In the genomic region with DNA sequence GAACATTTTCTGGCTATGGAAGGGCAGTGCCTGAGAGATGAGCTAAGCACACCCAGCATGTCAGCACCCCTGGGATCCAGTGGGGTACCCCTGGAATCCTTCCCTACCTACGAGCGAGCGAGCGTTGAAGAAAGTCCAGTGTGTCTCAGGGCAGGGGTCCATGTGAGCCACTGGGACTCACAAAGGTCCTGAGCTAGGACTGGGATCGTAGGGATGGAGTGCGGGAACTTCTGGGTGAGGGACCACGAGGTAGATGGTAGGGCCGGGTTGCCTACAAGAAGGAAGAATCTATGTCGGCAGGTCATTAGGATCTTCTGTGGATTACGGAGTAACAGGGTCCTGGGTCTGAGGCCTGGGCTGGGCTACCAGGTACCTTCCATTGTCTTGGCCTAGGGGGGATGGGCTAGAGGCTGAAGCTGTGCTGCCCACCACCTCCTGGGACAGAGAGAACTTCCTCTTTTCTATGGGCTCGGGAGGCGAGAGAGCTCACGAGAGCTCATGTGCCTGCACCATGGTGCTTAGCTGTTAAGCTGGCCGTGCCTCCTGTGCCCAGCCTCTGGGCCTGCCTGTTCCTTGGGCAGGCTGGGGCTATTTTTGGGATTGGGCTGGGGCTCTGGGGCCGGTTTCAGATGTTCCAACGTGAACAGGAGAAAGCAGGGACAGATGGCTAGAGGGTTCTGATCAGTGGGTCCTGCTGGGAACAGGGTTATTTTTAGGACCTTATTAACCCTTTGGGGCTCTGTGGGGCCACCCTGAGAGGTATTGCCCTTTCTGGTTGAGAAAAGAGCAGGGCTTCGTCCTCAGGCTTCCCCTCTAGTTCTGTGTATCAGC, we compare ENCODE assay signal across 11 mouse cellular contexts. TPM values are rescaled to one million over a fixed set of nuclear protein-coding genes. Genes with fewer than 3 reads are reported as not detected.
DNase-seq lines count a peak whose midpoint lies in the region; ATAC-seq and TF ChIP-seq lines count a peak whose summit lies in the region.
"Had no signal": no experiment of that assay in that cellular context is flagged by ENCODE, and none has a peak within 500 bp of the region (broad histone marks: within the 10 kb centered on the region; RNA-seq: fewer than 3 reads in every experiment).

No protein-coding gene starts in this region.

- H3K9ac ChIP-seq in kidney, embryonic 14.5 days (ENCODE audit: low read depth, low read length) = 0 out of 2 replicates have a peak overlapping the region, but pooled peaks have one; percentile 2
- H3K9ac ChIP-seq in MEL (ENCODE audit: control insufficient read depth, low read depth, low read length, poor library complexity, severe bottlenecking) = peak overlapping the region; percentile 55
- H3K9ac ChIP-seq in embryonic facial prominence, embryonic 13.5 days = peak overlapping the region; percentile 41
- no peak overlapping the region for H3K9ac ChIP-seq in hindbrain, embryonic 12.5 days
- H3K9ac ChIP-seq in midbrain, embryonic 14.5 days (replicated peaks; ENCODE audit: low read length) = no peak overlapping the region; the same call in 1 of the 2 replicates

- H3K4me1 ChIP-seq in kidney, embryonic 14.5 days (ENCODE audit: control insufficient read depth, insufficient read depth, low read length) = peaks cover 90% of the 10 kb centered on the region
- H3K4me1 ChIP-seq in MEL (ENCODE audit: control insufficient read depth in 1 of 2, insufficient read depth in 2 of 2, low read length in 2 of 2) = peaks cover 0 to 18% of the 10 kb centered on the region in 2 experiments; a peak in 2 of 4 replicates
- peaks cover 94% of the 10 kb centered on the region for H3K4me1 ChIP-seq in embryonic facial prominence, embryonic 13.5 days
- H3K4me1 ChIP-seq in hindbrain, embryonic 12.5 days = peaks cover 87% of the 10 kb centered on the region
- peaks cover 70% of the 10 kb centered on the region for H3K4me1 ChIP-seq in midbrain, embryonic 14.5 days (ENCODE audit: control insufficient read depth, insufficient read depth, low read length)

- no peaks in the 10 kb centered on the region for H3K9me3 ChIP-seq in kidney, embryonic 14.5 days (ENCODE audit: control insufficient read depth, low read length)
- H3K9me3 ChIP-seq in MEL (replicated peaks; ENCODE audit: insufficient read depth, low read length) = no peaks in the 10 kb centered on the region
- no peaks in the 10 kb centered on the region for H3K9me3 ChIP-seq in embryonic facial prominence, embryonic 13.5 days
- no peaks in the 10 kb centered on the region for H3K9me3 ChIP-seq in hindbrain, embryonic 12.5 days (replicated peaks)
- H3K9me3 ChIP-seq in midbrain, embryonic 14.5 days (ENCODE audit: control insufficient read depth, low read length) = no peaks in the 10 kb centered on the region
- H3K9me3 ChIP-seq: G1E had no signal

- WGBS in kidney, embryonic 14.5 days = 73% methylated on average over 17 of the region's 17 CpGs
- 65% methylated on average over 17 of the region's 17 CpGs for WGBS in embryonic facial prominence, embryonic 13.5 days
- 61% methylated on average over 17 of the region's 17 CpGs for WGBS in hindbrain, embryonic 12.5 days
- WGBS in midbrain, embryonic 14.5 days = 62% methylated on average over 17 of the region's 17 CpGs

- TF ChIP-seq CTCF in MEL (IDR thresholded peaks at IDR 0.05 in 2 of 3, conservative IDR thresholded peaks at IDR 0.05 in 1 of 3; ENCODE audit: control insufficient read depth in 1 of 3, insufficient read depth in 1 of 3, low read depth in 2 of 3, low read length in 3 of 3, poor library complexity in 1 of 3, severe bottlenecking in 1 of 3) = no peak

- no peak for DNase-seq in kidney, adult 8-10 months
- DNase-seq in MEL (ENCODE audit: low read depth, low spot score) = peak; percentile 72
- DNase-seq in midbrain, embryonic 14.5 days = no peak
- no peak for DNase-seq in urinary bladder, postnatal 25 days (ENCODE audit: low spot score)
- no peak for DNase-seq in T-cell, adult 2 months (ENCODE audit: low spot score)

- no peaks in the 10 kb centered on the region; the same call in 1 of the 2 replicates for H3K36me3 ChIP-seq in kidney, embryonic 14.5 days (ENCODE audit: control insufficient read depth, insufficient read depth, low read length)
- H3K36me3 ChIP-seq in MEL (ENCODE audit: control insufficient read depth in 1 of 2, insufficient read depth in 2 of 2, low read length in 2 of 2) = peaks cover 0 to 11% of the 10 kb centered on the region in 2 experiments; a peak in 2 of 4 replicates
- peaks cover 14% of the 10 kb centered on the region; the same call in 1 of the 2 replicates for H3K36me3 ChIP-seq in embryonic facial prominence, embryonic 13.5 days
- H3K36me3 ChIP-seq in hindbrain, embryonic 12.5 days = 0 out of 2 replicates have a peak, but pooled peaks cover 4% of the 10 kb centered on the region
- H3K36me3 ChIP-seq in midbrain, embryonic 14.5 days (ENCODE audit: control insufficient read depth, insufficient read depth, low read length) = no peaks in the 10 kb centered on the region
- H3K36me3 ChIP-seq: G1E had no signal

- ATAC-seq in kidney, embryonic 14.5 days (ENCODE audit: low FRiP score, low TSS enrichment) = no peak
- no peak for ATAC-seq in embryonic facial prominence, embryonic 13.5 days (ENCODE audit: insufficient number of reproducible peaks, insufficient read depth, low FRiP score, low TSS enrichment, low read depth)
- ATAC-seq in hindbrain, embryonic 12.5 days (ENCODE audit: low FRiP score) = no peak
- ATAC-seq in midbrain, embryonic 14.5 days (ENCODE audit: low FRiP score, low TSS enrichment) = no peak

- H3K79me2 ChIP-seq in MEL (ENCODE audit: control insufficient read depth, insufficient read depth, low read length, poor library complexity) = no peaks in the 10 kb centered on the region

- TF ChIP-seq RAD21 in MEL (IDR thresholded peaks at IDR 0.05; ENCODE audit: low read depth, low read length) = no peak

- H3K27me3 ChIP-seq in kidney, embryonic 14.5 days (ENCODE audit: control insufficient read depth, insufficient read depth, low read length) = no peaks in the 10 kb centered on the region
- no peaks in the 10 kb centered on the region for H3K27me3 ChIP-seq in MEL (ENCODE audit: control insufficient read depth in 1 of 2, insufficient read depth in 2 of 2, low read length in 2 of 2)
- no peaks in the 10 kb centered on the region for H3K27me3 ChIP-seq in embryonic facial prominence, embryonic 13.5 days
- peaks cover 5% of the 10 kb centered on the region; the same call in 1 of the 2 replicates for H3K27me3 ChIP-seq in hindbrain, embryonic 12.5 days
- no peaks in the 10 kb centered on the region for H3K27me3 ChIP-seq in midbrain, embryonic 14.5 days (ENCODE audit: control insufficient read depth, insufficient read depth, low read length)

- TF ChIP-seq EP300 in MEL (IDR thresholded peaks at IDR 0.05; ENCODE audit: low read depth in 1 of 2, low read length in 2 of 2) = no peak

- TF ChIP-seq POLR2A in MEL (IDR thresholded peaks at IDR 0.05; ENCODE audit: control insufficient read depth in 1 of 2, insufficient read depth in 1 of 2, low read depth in 1 of 2, low read length in 2 of 2, poor library complexity in 1 of 2) = no peak

- H3K4me3 ChIP-seq in kidney, embryonic 14.5 days (ENCODE audit: low read length) = no peak overlapping the region
- no peak overlapping the region for H3K4me3 ChIP-seq in MEL (ENCODE audit: control insufficient read depth in 1 of 2, insufficient read depth in 1 of 2, low read depth in 2 of 2, low read length in 2 of 2)
- H3K4me3 ChIP-seq in embryonic facial prominence, embryonic 13.5 days = no peak overlapping the region
- no peak overlapping the region for H3K4me3 ChIP-seq in hindbrain, embryonic 12.5 days
- no peak overlapping the region for H3K4me3 ChIP-seq in midbrain, embryonic 14.5 days (replicated peaks; ENCODE audit: low read depth, low read length)

- H3K4me2 ChIP-seq in kidney, embryonic 14.5 days (replicated peaks; ENCODE audit: low read depth, low read length) = no peak overlapping the region
- peak overlapping the region; percentile 18 for H3K4me2 ChIP-seq in embryonic facial prominence, embryonic 13.5 days
- H3K4me2 ChIP-seq in hindbrain, embryonic 12.5 days (replicated peaks) = no peak overlapping the region
- H3K4me2 ChIP-seq in midbrain, embryonic 14.5 days (ENCODE audit: low read length) = peak overlapping the region; percentile 15; the same call in 1 of the 2 replicates

- no peak overlapping the region for H3K27ac ChIP-seq in kidney, embryonic 14.5 days (ENCODE audit: low read depth, low read length)
- no peak overlapping the region for H3K27ac ChIP-seq in MEL (ENCODE audit: control insufficient read depth, low read depth, low read length)
- H3K27ac ChIP-seq in embryonic facial prominence, embryonic 13.5 days = peak overlapping the region; percentile 99
- H3K27ac ChIP-seq in hindbrain, embryonic 12.5 days = peak overlapping the region; percentile 23; the same call in 1 of the 2 replicates
- H3K27ac ChIP-seq in midbrain, embryonic 14.5 days (replicated peaks; ENCODE audit: low read depth, low read length) = no peak overlapping the region

RNA-seq across cellular contexts. Expression of gene Bcl9l, which starts 10.2 kb away (rescaled TPM):
- polyA plus RNA-seq in kidney, embryonic 14.5 days (2014; fragmentation: Nextera tagmentation; extraction: Ambion mirVana) = 14.5 and 14.6 TPM in 2 replicates
- 0.58 and 0.78 TPM in 2 replicates for total RNA-seq in MEL (2012; rRNA removed)
- polyA plus RNA-seq in MEL (2012; ENCODE audit: insufficient read depth in 1 of 2, insufficient read length in 2 of 2, low read depth in 1 of 2, low replicate concordance in 2 of 2, missing spikeins in 1 of 2) = 1 to 10 TPM in 1 of 2 experiments, not detected in 1; 5.1 TPM
- polyA plus RNA-seq in embryonic facial prominence, embryonic 13.5 days (2015; fragmentation: Nextera tagmentation; extraction: Ambion mirVana) = 18.2 and 19.3 TPM in 2 replicates
- polyA plus RNA-seq in hindbrain, embryonic 12.5 days (2016; fragmentation: Nextera tagmentation; extraction: Ambion mirVana) = 12.3 and 15.5 TPM in 2 replicates
- 12.6 and 14.9 TPM in 2 replicates for polyA plus RNA-seq in midbrain, embryonic 14.5 days (2014; fragmentation: Nextera tagmentation; extraction: Ambion mirVana)

RNA-seq across cellular contexts. Expression of gene Upk2, which starts 38.1 kb away (rescaled TPM):
- polyA plus RNA-seq in kidney, embryonic 14.5 days (2014; fragmentation: Nextera tagmentation; extraction: Ambion mirVana) = 0.30 and 0.39 TPM in 2 replicates
- not detected in 2 replicates for total RNA-seq in MEL (2012; rRNA removed)
- not detected for polyA plus RNA-seq in MEL (2012; ENCODE audit: insufficient read depth in 1 of 2, insufficient read length in 2 of 2, low read depth in 1 of 2, low replicate concordance in 2 of 2, missing spikeins in 1 of 2)
- polyA plus RNA-seq in embryonic facial prominence, embryonic 13.5 days (2015; fragmentation: Nextera tagmentation; extraction: Ambion mirVana) = 2.8 and 2.9 TPM in 2 replicates
- not detected in 2 replicates for polyA plus RNA-seq in hindbrain, embryonic 12.5 days (2016; fragmentation: Nextera tagmentation; extraction: Ambion mirVana)
- not detected in 2 replicates for polyA plus RNA-seq in midbrain, embryonic 14.5 days (2014; fragmentation: Nextera tagmentation; extraction: Ambion mirVana)
- total RNA-seq: G1E had no signal
- polyA plus RNA-seq: G1E; neural tube, embryonic 14.5 days had no signal

RNA-seq across cellular contexts. Expression of gene Foxr1, which starts 51.9 kb away (rescaled TPM):
- polyA plus RNA-seq in kidney, embryonic 14.5 days (2014; fragmentation: Nextera tagmentation; extraction: Ambion mirVana) = not detected in 2 replicates
- total RNA-seq in MEL (2012; rRNA removed) = 0.08 TPM in 1 of 2 replicates, not detected in the other
- polyA plus RNA-seq in MEL (2012; ENCODE audit: insufficient read depth in 1 of 2, insufficient read length in 2 of 2, low read depth in 1 of 2, low replicate concordance in 2 of 2, missing spikeins in 1 of 2) = under 1 TPM in 1 of 2 experiments, not detected in 1; 0.07 TPM
- not detected in 2 replicates for polyA plus RNA-seq in embryonic facial prominence, embryonic 13.5 days (2015; fragmentation: Nextera tagmentation; extraction: Ambion mirVana)
- polyA plus RNA-seq in hindbrain, embryonic 12.5 days (2016; fragmentation: Nextera tagmentation; extraction: Ambion mirVana) = not detected in 2 replicates
- not detected in 2 replicates for polyA plus RNA-seq in midbrain, embryonic 14.5 days (2014; fragmentation: Nextera tagmentation; extraction: Ambion mirVana)
- total RNA-seq: gastrocnemius, postnatal 4 days had no signal
- polyA plus RNA-seq: G1E; neural tube, embryonic 14.5 days had no signal

Comparison
In these comparisons a context has a peak if more than half of its experiments do, and no peak if none do; other contexts are left out.
1. H3K27ac ChIP-seq: peak in embryonic facial prominence, embryonic 13.5 days (single experiment) and hindbrain, embryonic 12.5 days (single experiment); none in kidney, embryonic 14.5 days (single experiment), MEL (single experiment) and midbrain, embryonic 14.5 days (single experiment).
2. H3K4me2 ChIP-seq: peak in embryonic facial prominence, embryonic 13.5 days (single experiment) and midbrain, embryonic 14.5 days (single experiment); none in kidney, embryonic 14.5 days (single experiment) and hindbrain, embryonic 12.5 days (single experiment).
3. H3K9ac ChIP-seq: peak in kidney, embryonic 14.5 days (single experiment), MEL (single experiment) and embryonic facial prominence, embryonic 13.5 days (single experiment); none in hindbrain, embryonic 12.5 days (single experiment) and midbrain, embryonic 14.5 days (single experiment).